Mouse (Mus musculus) olfactory bulb, adult 2 months (tissue): Measurements from ENCODE around the gene Tmppe. TPM values are rescaled to one million over a fixed set of nuclear protein-coding genes. Genes with fewer than 3 reads are reported as not detected.
"Not testable (repeated sequence)": the region's sequence is repeated elsewhere in the genome, so short reads cannot be mapped to it uniquely, and the experiment has no call there.

Source experiments
- H3K27ac ChIP-seq: fragments of 200-500 bp; 2 replicates; pipeline ENCODE4 v1.5.1; 2012; ENCODE audit warnings: low read depth, low read length; ENCODE audit not compliant: insufficient read depth
- H3K4me1 ChIP-seq: fragments of 200-500 bp; 2 replicates; pipeline ENCODE4 v1.6.1; 2012; ENCODE audit warnings: low read length; ENCODE audit not compliant: control insufficient read depth, insufficient read depth
- H3K4me3 ChIP-seq: fragments of 200-500 bp; 2 replicates; pipeline ENCODE4 v1.5.1; 2012; ENCODE audit warnings: mild to moderate bottlenecking, low read depth, low read length, moderate library complexity; ENCODE audit not compliant: insufficient read depth
- CTCF ChIP-seq: fragments of 200-500 bp; IDR thresholded peaks from 2 replicates; pipeline ENCODE4 v1.5.1; 2012; ENCODE audit warnings: low read depth, mild to moderate bottlenecking, low read length, moderate library complexity; ENCODE audit not compliant: insufficient read depth
- POLR2A ChIP-seq: fragments of 200-500 bp; IDR thresholded peaks from 2 replicates; pipeline ENCODE4 v1.6.1; 2012; ENCODE audit warnings: mild to moderate bottlenecking, low read depth, low read length, moderate library complexity; ENCODE audit not compliant: insufficient read depth
- WGBS: fragments of 180-500 bp; shearing (Covaris S2); methylation state at CpG from one replicate; pipeline ENCODE4 v1.1.7; 2018; 5-methylcytosine and 5-hydroxymethylcytosine counted together
- polyA plus RNA-seq: library from polyadenylated mRNA; stranded (reverse); fragments of >200 nt; gene quantifications from 2 replicates; pipeline ENCODE4 v1.2.4, GENCODE M21; 2012; ENCODE audit warnings: low replicate concordance; ENCODE audit not compliant: missing spikeins, insufficient read depth, insufficient read length

Gene Tmppe
- polyA plus RNA-seq, 1 experiment: not detected

GRCm38 (mm10) chr9:114382936-114383710, 17.8 kb upstream of the Tmppe start:
- TF ChIP-seq POLR2A: no peak
- Histone ChIP-seq H3K4me1 (no peaks in the 10 kb centered on the region), H3K27ac (no peak overlapping the region), H3K4me3 (no peak overlapping the region)
- 91% methylated on average over 17 of the region's 17 CpGs for WGBS

GRCm38 (mm10) chr9:114384691-114385090, 16.2 kb upstream of the Tmppe start:
- Histone ChIP-seq H3K4me3 (no peak overlapping the region), H3K4me1 (no peaks in the 10 kb centered on the region), H3K27ac (no peak overlapping the region)
- TF ChIP-seq CTCF (no peak), POLR2A (no peak)
- 93% methylated on average over 24 of the region's 24 CpGs for WGBS

GRCm38 (mm10) chr9:114385160-114385559, 15.7 kb upstream of the Tmppe start:
- H3K4me3 ChIP-seq: no peak overlapping the region
- TF ChIP-seq POLR2A: no peak
- WGBS: 94% methylated on average over 10 of the region's 10 CpGs
- no peaks in the 10 kb centered on the region for H3K4me1 ChIP-seq
- H3K27ac ChIP-seq: no peak overlapping the region

DNA sequence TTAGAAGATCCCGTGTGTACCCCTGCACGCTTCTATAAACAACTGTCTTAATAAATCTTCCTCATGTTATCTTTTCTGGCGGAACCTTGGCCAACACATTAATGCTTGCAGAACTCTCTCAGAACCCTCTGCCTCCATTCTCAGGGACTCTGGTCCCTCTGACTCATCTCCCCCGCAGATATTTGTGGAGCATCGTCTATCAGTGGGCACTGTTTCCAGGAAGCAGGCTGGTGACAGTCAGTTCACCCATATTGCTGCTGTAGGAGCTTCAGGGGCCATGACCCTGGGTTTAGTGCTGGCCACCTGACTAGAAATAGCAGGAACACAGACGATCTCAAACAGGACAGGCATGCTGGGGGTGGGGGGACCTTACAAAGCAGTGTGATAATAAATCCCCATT, 13.8 kb upstream of the Tmppe start:
- WGBS: 76% methylated on average over 6 of the region's 6 CpGs

DNA sequence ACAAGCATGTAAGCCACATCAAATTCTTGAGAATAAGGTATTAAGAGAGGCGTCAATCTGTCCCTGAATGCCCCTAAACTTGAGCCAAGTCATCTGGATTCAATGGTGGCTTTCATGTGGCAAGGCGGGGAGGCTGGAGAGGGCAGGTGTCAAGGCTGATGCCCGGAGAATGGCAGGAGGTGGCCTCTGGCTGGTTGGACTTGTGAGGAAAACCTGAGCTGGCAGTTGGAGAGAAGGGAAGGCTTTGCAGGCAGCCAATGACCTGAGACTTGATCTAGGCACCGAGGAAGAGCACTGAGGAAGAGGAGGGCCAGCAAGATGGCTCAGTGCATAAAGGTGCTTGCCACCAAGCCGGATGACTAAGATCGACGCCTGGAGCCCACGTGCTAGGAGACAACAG, 12.6 kb upstream of the Tmppe start:
- 0 out of 2 replicates have a peak, but pooled peaks cover 3% of the 10 kb centered on the region for H3K4me1 ChIP-seq
- H3K27ac ChIP-seq: no peak overlapping the region
- 87% methylated on average over 8 of the region's 8 CpGs for WGBS
- TF ChIP-seq POLR2A: no peak
- no peak for TF ChIP-seq CTCF
- H3K4me3 ChIP-seq: no peak overlapping the region

More for the DNA sequence above, 13.8 kb upstream of the Tmppe start:
- H3K4me3 ChIP-seq: no peak overlapping the region
- 0 out of 2 replicates have a peak, but pooled peaks cover 3% of the 10 kb centered on the region for H3K4me1 ChIP-seq
- TF ChIP-seq POLR2A (no peak), CTCF (no peak)
- no peak overlapping the region for H3K27ac ChIP-seq

- Histone ChIP-seq H3K4me3 (no peak overlapping the region), H3K27ac (no peak overlapping the region), H3K4me1 (0 out of 2 replicates have a peak, but pooled peaks cover 3% of the 10 kb centered on the region)
- TF ChIP-seq POLR2A (no peak), CTCF (no peak)
- 79% methylated on average over 3 of the region's 3 CpGs for WGBS
These were observed 12.1 kb upstream of the Tmppe start for GRCm38 (mm10) chr9:114388701-114389370.

GRCm38 (mm10) chr9:114389371-114389904, 11.5 kb upstream of the Tmppe start:
- 0 out of 2 replicates have a peak, but pooled peaks cover 3% of the 10 kb centered on the region for H3K4me1 ChIP-seq
- H3K27ac ChIP-seq: no peak overlapping the region
- peak overlapping the region; percentile 56; the same call in 1 of the 2 replicates for H3K4me3 ChIP-seq
- 84% methylated on average over 8 of the region's 8 CpGs for WGBS
- TF ChIP-seq POLR2A: no peak
- no peak; the same call in 1 of the 2 replicates for TF ChIP-seq CTCF

GRCm38 (mm10) chr9:114389905-114390748, 10.8 kb upstream of the Tmppe start, which contains the start of gene Crtap:
Crtap (minus strand) TSS chr9:114390675.
- H3K4me1 ChIP-seq: 0 out of 2 replicates have a peak, but pooled peaks cover 3% of the 10 kb centered on the region
- H3K4me3 ChIP-seq: peak within 1 kb of the TSS; percentile 56
- TF ChIP-seq POLR2A: no peak
- no peak for TF ChIP-seq CTCF
- WGBS: 2% methylated on average over 92 of the region's 96 CpGs
- H3K27ac ChIP-seq: no peak within 1 kb of the TSS

GRCm38 (mm10) chr9:114390749-114391075, 10.2 kb upstream of the Tmppe start:
- no peak for TF ChIP-seq POLR2A
- no peak for TF ChIP-seq CTCF
- H3K27ac ChIP-seq: no peak overlapping the region
- WGBS: 8% methylated on average over 10 of the region's 10 CpGs
- H3K4me3 ChIP-seq: peak overlapping the region; percentile 56
- 0 out of 2 replicates have a peak, but pooled peaks cover 3% of the 10 kb centered on the region for H3K4me1 ChIP-seq

- not testable (repeated sequence) for H3K4me3 ChIP-seq, H3K27ac ChIP-seq, H3K4me1 ChIP-seq
- 80% methylated on average over 6 of the region's 6 CpGs for WGBS
These were observed 6.8 kb upstream of the Tmppe start for GRCm38 (mm10) chr9:114394136-114394535.
